Mouse (Mus musculus) kidney, embryonic 14.5 days (tissue): ENCODE measurements around the gene Rxrg. TPM values are rescaled to one million over a fixed set of nuclear protein-coding genes. Genes with fewer than 3 reads are reported as not detected.

Source experiments
- polyA plus RNA-seq: library from polyadenylated mRNA; unstranded; fragments of >200 nt; fragmentation: Nextera tagmentation; extraction: Ambion mirVana; gene quantifications from 2 replicates; pipeline ENCODE4 v1.2.1, GENCODE M21; 2014

Gene Rxrg
- polyA plus RNA-seq, 1 experiment from 2014 or later, result 3.2 TPM

Other genes with a start within 250 kb of the Rxrg start
- 27.8 and 46.6 TPM in 2 replicates for gene Aldh9a1, start 248.4 kb upstream of the Rxrg start, polyA plus RNA-seq
- gene Mgst3, start 204.5 kb upstream of the Rxrg start, polyA plus RNA-seq, result 41.6 and 46.7 TPM in 2 replicates
- not detected in 2 replicates for gene Lrrc52, start 131.6 kb upstream of the Rxrg start, polyA plus RNA-seq
- 0.06 TPM in 1 of 2 replicates, not detected in the other for gene Lmx1a, start 90.9 kb downstream of the Rxrg start, polyA plus RNA-seq